Mouse (Mus musculus) kidney, postnatal 0 days (tissue): ENCODE results near the gene Naip2. TPM values are rescaled to one million over a fixed set of nuclear protein-coding genes. Genes with fewer than 3 reads are reported as not detected.
"Not testable (repeated sequence)": the region's sequence is repeated elsewhere in the genome, so short reads cannot be mapped to it uniquely, and the experiment has no call there.

ENCODE experiments used
- ATAC-seq: fragments of 200-750 bp; cut with Nextera tagmentation; replicated peaks from 2 replicates; pipeline ENCODE4 v1.8.0; 2017; ENCODE audit warnings: low read depth, moderate number of reproducible peaks, moderate TSS enrichment, moderate library complexity; ENCODE audit not compliant: low FRiP score
- DNase-seq: peaks from one replicate; pipeline ENCODE4 v3.0.0-alpha.2; 2016; ENCODE audit warnings: low spot score
- H3K27ac ChIP-seq: fragments of 300-500 bp; sonication (generic); 2 replicates; pipeline ENCODE4 v1.5.1; 2014; ENCODE audit warnings: mild to moderate bottlenecking
- H3K27me3 ChIP-seq: fragments of 300-500 bp; sonication (generic); 2 replicates; pipeline ENCODE4 v1.6.1; 2014; ENCODE audit warnings: low read length, mixed read lengths; ENCODE audit not compliant: insufficient read depth
- H3K36me3 ChIP-seq: fragments of 300-500 bp; sonication (generic); 2 replicates; pipeline ENCODE4 v1.6.1; 2014; ENCODE audit warnings: low read length, mixed read lengths; ENCODE audit not compliant: insufficient read depth
- H3K4me1 ChIP-seq: fragments of 300-500 bp; sonication (generic); replicated peaks from 2 replicates; pipeline ENCODE4 v1.6.1; 2014; ENCODE audit warnings: antibody characterized with exemption, low read length, mixed read lengths; ENCODE audit not compliant: insufficient read depth
- H3K4me2 ChIP-seq: fragments of 300-500 bp; sonication (generic); 2 replicates; pipeline ENCODE4 v1.6.1; 2014; ENCODE audit warnings: mild to moderate bottlenecking, low read length, moderate library complexity, mixed read lengths
- H3K4me3 ChIP-seq: fragments of 300-500 bp; sonication (generic); replicated peaks from 2 replicates; pipeline ENCODE4 v1.5.1; 2014; ENCODE audit warnings: low read depth, low read length
- H3K9ac ChIP-seq: fragments of 300-500 bp; sonication (generic); 2 replicates; pipeline ENCODE4 v1.6.1; 2014; ENCODE audit warnings: low read depth, low read length
- H3K9me3 ChIP-seq: fragments of 300-500 bp; sonication (generic); replicated peaks from 2 replicates; pipeline ENCODE4 v1.6.1; 2016; ENCODE audit warnings: low read length, inconsistent platforms, mixed read lengths
- CTCF ChIP-seq: IDR thresholded peaks from 2 replicates; pipeline ENCODE4 v1.5.1; 2016; ENCODE audit warnings: antibody characterized with exemption, low read depth, mild to moderate bottlenecking, moderate library complexity
- WGBS: fragments of 180-500 bp; shearing (Covaris S2); extraction: QIAGEN DNeasy Blood & Tissue Kit; methylation state at CpG from one replicate; pipeline ENCODE4 v1.1.7; 2014; 5-methylcytosine and 5-hydroxymethylcytosine counted together
- polyA plus RNA-seq: library from polyadenylated mRNA; unstranded; fragments of >200 nt; fragmentation: Nextera tagmentation; extraction: Ambion mirVana; gene quantifications from 2 replicates; pipeline ENCODE4 v1.2.1, GENCODE M21; 2015

The Naip2 gene
- polyA plus RNA-seq: 0.51 and 0.57 TPM in 2 replicates

DNA sequence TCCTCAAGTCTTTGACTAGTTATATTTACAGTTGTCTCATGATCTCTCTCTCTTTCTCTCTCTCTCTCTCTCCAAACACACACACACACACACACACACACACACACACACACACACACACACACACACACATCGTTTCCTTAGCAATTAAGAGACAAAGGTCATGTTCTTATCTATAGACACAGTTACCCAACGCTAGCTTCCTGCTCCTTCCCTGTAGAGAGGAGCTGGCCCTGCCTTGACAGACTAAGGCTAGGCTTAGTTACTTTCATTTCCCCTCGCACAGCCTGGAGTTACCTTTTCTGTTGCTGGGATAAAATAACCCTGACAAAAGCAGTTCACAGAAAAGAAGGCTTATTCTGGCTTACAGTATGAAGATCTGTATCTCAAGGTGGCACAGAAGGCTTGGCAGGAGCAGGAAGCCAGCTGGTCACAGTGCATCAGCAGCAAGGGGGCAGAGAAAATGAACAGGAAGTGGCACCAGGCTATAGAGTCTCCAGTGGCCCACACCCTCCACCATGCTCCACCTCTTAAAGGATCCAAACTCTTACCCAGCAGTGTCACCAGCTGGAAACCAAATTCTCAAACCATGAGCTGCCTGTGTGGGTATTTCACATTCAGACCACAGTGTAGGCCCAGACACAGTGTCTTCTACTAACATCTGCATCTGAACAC lies at the start of gene Naip2:
Naip2 (minus strand) TSS at position 434 of the 675 bp plus-strand sequence.
- not testable (repeated sequence) for H3K36me3 ChIP-seq, H3K4me2 ChIP-seq, ATAC-seq, H3K4me3 ChIP-seq, H3K9me3 ChIP-seq, H3K27ac ChIP-seq, H3K9ac ChIP-seq, DNase-seq, H3K27me3 ChIP-seq, H3K4me1 ChIP-seq
- 60% methylated on average over 3 of the region's 3 CpGs for WGBS

DNA sequence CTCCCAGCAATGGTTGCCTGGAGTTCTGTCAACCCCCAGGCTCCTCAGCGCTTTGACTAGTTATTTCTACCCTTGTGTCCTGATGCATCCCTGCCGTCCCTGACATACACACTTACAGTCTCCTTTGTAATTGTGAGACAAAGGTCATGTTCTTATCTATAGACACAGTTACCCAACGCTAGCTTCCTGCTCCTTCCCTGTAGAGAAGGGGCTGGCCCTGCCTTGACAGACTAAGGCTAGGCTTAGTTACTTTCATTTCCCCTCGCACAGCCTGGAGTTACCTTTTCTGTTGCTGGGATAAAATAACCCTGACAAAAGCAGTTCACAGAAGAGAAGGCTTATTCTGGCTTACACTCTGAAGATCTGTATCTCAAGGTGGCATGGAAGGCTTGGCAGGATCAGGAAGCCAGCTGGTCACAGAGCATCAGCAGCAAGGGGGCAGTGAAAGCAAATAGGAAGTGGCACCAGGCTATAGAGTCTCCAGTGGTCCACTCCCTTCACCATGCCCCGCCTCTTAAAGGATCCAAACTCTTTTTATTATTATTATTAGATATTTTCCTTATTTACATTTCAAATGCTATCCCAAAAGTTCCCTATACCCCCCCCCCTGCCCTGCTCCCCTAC lies 45.1 kb upstream of the Naip2 start:
- H3K36me3 ChIP-seq, H3K9ac ChIP-seq, H3K9me3 ChIP-seq, H3K4me1 ChIP-seq, H3K27me3 ChIP-seq, H3K4me2 ChIP-seq, H3K27ac ChIP-seq, DNase-seq, H3K4me3 ChIP-seq, ATAC-seq: not testable (repeated sequence)
- 68% methylated on average over 5 of the region's 5 CpGs for WGBS

DNA sequence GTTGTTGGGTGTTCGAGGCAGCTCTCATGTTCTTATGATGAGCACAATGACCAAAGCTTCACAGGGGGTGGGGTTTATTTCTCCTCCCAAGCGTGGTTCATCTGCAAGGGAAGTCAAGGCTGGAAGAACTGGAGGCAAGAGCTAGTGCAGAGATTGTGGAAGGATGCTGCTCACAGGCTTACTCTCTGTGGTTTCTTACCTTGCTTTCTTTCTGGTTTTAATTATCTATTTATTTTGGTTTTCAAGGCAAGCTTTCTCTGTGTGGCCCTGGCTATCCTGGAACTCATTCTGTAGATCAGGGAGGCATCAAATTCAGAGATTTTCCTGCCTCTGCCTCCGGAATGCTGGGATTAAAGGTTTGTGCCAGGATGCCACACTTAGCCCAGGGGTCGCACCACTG lies 44.3 kb upstream of the Naip2 start, which contains the start of gene Naip5:
Naip5 (minus strand) TSS at position 101 of the 400 bp plus-strand sequence.
- not testable (repeated sequence) for H3K4me2 ChIP-seq, H3K27me3 ChIP-seq, H3K4me3 ChIP-seq, H3K27ac ChIP-seq, H3K36me3 ChIP-seq, H3K4me1 ChIP-seq, H3K9me3 ChIP-seq, DNase-seq, H3K9ac ChIP-seq, ATAC-seq
- 76% methylated on average over 4 of the region's 4 CpGs for WGBS

DNA sequence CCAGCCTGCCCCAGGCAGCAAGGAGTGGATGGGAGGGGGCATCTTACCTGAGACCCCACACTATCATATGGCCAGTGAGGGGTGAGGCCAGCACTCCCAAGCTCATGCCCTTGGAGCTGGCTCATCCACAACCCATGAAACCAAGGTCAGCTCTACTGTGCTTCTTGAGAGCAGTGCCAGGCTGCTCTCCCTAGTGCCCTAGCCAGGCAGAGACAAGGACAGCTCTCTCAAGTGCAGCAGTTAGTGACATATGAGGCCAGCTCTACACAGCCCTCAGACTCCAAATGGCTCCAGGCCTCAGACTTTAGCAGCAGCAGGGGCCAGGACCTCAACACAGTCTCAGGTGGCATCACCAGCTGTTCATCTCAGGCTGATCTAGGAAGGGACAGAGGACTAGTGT lies 41.8 kb upstream of the Naip2 start:
- no peak for TF ChIP-seq CTCF
- Histone ChIP-seq H3K4me3 (no peak overlapping the region), H3K4me2 (no peak overlapping the region), H3K4me1 (no peaks in the 10 kb centered on the region), H3K9ac (no peak overlapping the region), H3K27me3 (no peaks in the 10 kb centered on the region), H3K36me3 (no peaks in the 10 kb centered on the region), H3K9me3 (no peaks in the 10 kb centered on the region), H3K27ac (no peak overlapping the region)
- ATAC-seq (no peak; the same call in 1 of the 2 replicates), DNase-seq (peak; percentile 1)

GRCm38 (mm10) chr13:100213683-100214082 lies 11.8 kb upstream of the Naip2 start:
- H3K4me3 ChIP-seq, H3K36me3 ChIP-seq, H3K27me3 ChIP-seq, H3K27ac ChIP-seq, ATAC-seq, H3K9me3 ChIP-seq, H3K9ac ChIP-seq, H3K4me1 ChIP-seq, H3K4me2 ChIP-seq, DNase-seq: not testable (repeated sequence)
- 83% methylated on average over 1 of the region's 1 CpGs for WGBS

- no peak for ATAC-seq
- 23% methylated on average over 8 of the region's 8 CpGs for WGBS
- no peak for TF ChIP-seq CTCF
- H3K9ac ChIP-seq: no peak overlapping the region
- no peak overlapping the region for H3K4me2 ChIP-seq
- H3K4me3 ChIP-seq: no peak overlapping the region
- no peaks in the 10 kb centered on the region for H3K4me1 ChIP-seq
- H3K27ac ChIP-seq: no peak overlapping the region
- no peaks in the 10 kb centered on the region for H3K27me3 ChIP-seq
- no peaks in the 10 kb centered on the region for H3K36me3 ChIP-seq
- no peaks in the 10 kb centered on the region for H3K9me3 ChIP-seq
- peak; percentile 86 for DNase-seq
Measured at GRCm38 (mm10) chr13:100210540-100210939, 8.6 kb upstream of the Naip2 start.
